Mouse (Mus musculus) embryonic facial prominence, embryonic 11.5 days (tissue): Measurements from ENCODE around the gene Cavin3. TPM values are rescaled to one million over a fixed set of nuclear protein-coding genes. Genes with fewer than 3 reads are reported as not detected.

Experiments
- ATAC-seq: fragments of 200-750 bp; cut with Nextera tagmentation; replicated peaks from 2 replicates; pipeline ENCODE4 v1.8.0; 2017; ENCODE audit warnings: low read depth; ENCODE audit not compliant: insufficient number of reproducible peaks, low FRiP score, low TSS enrichment
- DNase-seq: peaks from one replicate; pipeline ENCODE4 v3.0.0-alpha.2; 2015; ENCODE audit warnings: low spot score
- H3K27ac ChIP-seq: fragments of 300-500 bp; sonication (generic); replicated peaks from 2 replicates; pipeline ENCODE4 v1.5.1; 2014; ENCODE audit warnings: mild to moderate bottlenecking, low read depth, low read length, control low read depth
- H3K27me3 ChIP-seq: fragments of 300-500 bp; sonication (generic); 2 replicates; pipeline ENCODE4 v1.6.1; 2014; ENCODE audit warnings: mild to moderate bottlenecking, low read length, moderate library complexity, mixed read lengths; ENCODE audit not compliant: control insufficient read depth, insufficient read depth
- H3K36me3 ChIP-seq: fragments of 300-500 bp; sonication (generic); replicated peaks from 2 replicates; pipeline ENCODE4 v1.6.1; 2014; ENCODE audit warnings: low read depth, mild to moderate bottlenecking, low read length, moderate library complexity, mixed read lengths; ENCODE audit not compliant: control insufficient read depth, insufficient read depth
- H3K4me1 ChIP-seq: fragments of 300-500 bp; sonication (generic); 2 replicates; pipeline ENCODE4 v1.6.1; 2014; ENCODE audit warnings: low read length, mixed read lengths; ENCODE audit not compliant: control insufficient read depth, insufficient read depth
- H3K4me2 ChIP-seq: fragments of 300-500 bp; sonication (generic); 2 replicates; pipeline ENCODE4 v1.6.1; 2014; ENCODE audit warnings: low read depth, mild to moderate bottlenecking, control low read depth, low read length, moderate library complexity
- H3K4me3 ChIP-seq: fragments of 300-500 bp; sonication (generic); 2 replicates; pipeline ENCODE4 v1.5.1; 2014; ENCODE audit warnings: low read depth, low read length, control low read depth
- H3K9ac ChIP-seq: fragments of 300-500 bp; sonication (generic); replicated peaks from 2 replicates; pipeline ENCODE4 v1.6.1; 2014; ENCODE audit warnings: mild to moderate bottlenecking, control low read depth, low read length
- H3K9me3 ChIP-seq: fragments of 300-500 bp; sonication (generic); replicated peaks from 2 replicates; pipeline ENCODE4 v1.6.1; 2016; ENCODE audit warnings: mild to moderate bottlenecking, low read length, inconsistent platforms, mixed read lengths; ENCODE audit not compliant: control insufficient read depth
- WGBS: fragments of 180-500 bp; shearing (Covaris S2); extraction: QIAGEN DNeasy Blood & Tissue Kit; methylation state at CpG from one replicate; pipeline ENCODE4 v1.1.7; 2014; 5-methylcytosine and 5-hydroxymethylcytosine counted together
- polyA plus RNA-seq: library from polyadenylated mRNA; unstranded; fragments of >200 nt; fragmentation: Nextera tagmentation; extraction: Ambion mirVana; gene quantifications from 2 replicates; pipeline ENCODE4 v1.2.1, GENCODE M21; 2014

Cavin3 gene
- 23.9 and 25.7 TPM in 2 replicates for polyA plus RNA-seq

DNA sequence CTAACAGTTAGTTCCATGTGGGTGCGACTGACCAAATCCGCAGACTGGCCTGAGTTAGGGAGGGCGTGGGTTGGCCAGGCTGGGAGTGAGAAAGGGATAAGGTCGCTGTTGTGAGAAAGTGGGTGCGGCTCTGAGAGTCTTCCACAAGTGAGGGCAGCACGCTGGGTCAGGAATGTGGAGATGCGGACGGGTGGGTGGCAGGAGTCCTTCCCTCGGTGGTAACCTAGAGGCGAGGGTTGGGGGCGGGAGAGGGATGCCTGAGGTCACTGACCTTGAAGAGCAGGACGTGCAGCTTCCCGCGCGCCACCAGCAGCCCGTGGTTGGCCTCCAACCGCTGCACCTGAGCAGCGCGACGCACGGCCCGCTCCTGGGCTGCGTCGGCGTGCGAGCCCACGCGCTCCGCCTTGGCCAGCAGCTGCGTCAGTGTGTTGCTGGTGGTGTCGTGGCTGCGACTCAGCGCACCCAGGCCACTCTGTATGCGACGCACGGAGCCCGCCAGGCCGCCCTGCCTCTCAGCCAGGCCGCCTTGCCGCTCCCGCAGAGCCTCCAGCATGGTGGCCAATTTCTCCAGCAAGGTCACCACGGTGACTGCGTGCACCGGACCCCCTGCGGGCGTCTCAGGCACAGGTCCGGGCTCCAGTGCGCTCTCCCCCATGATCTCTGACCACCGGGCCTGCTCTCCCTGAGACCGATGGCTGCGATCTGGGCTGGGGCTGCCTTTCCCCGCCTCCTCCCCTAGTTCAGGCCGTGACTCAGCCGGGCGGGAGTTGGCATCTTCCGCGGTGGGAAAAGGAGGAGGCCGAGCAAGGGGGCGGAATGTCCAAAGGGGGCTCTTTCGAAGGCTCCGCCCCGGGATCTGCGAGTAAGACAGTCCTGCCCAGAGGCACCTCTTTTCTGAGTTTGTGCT lies at the start of gene Cavin3:
TSS of gene Cavin3 (minus strand) at position 796 of the 907 bp plus-strand sequence.
- Histone ChIP-seq H3K36me3 (no peaks in the 10 kb centered on the region), H3K9me3 (no peaks in the 10 kb centered on the region), H3K27me3 (peaks cover 4% of the 10 kb centered on the region; the same call in 1 of the 2 replicates), H3K9ac (peak within 1 kb of the TSS; percentile 73), H3K4me2 (peak within 1 kb of the TSS; percentile 88), H3K4me1 (0 out of 2 replicates have a peak, but pooled peaks cover 2% of the 10 kb centered on the region), H3K4me3 (peak within 1 kb of the TSS; percentile 38), H3K27ac (no peak within 1 kb of the TSS)
- peak; percentile 61 for DNase-seq
- 2% methylated on average over 62 of the region's 63 CpGs for WGBS
- peak; percentile 73 for ATAC-seq

- DNase-seq (no peak), ATAC-seq (no peak)
- 78% methylated on average over 4 of the region's 4 CpGs for WGBS
Measured at GRCm38 (mm10) chr7:105528094-105528493, 46.0 kb upstream of the Cavin3 start.

DNA sequence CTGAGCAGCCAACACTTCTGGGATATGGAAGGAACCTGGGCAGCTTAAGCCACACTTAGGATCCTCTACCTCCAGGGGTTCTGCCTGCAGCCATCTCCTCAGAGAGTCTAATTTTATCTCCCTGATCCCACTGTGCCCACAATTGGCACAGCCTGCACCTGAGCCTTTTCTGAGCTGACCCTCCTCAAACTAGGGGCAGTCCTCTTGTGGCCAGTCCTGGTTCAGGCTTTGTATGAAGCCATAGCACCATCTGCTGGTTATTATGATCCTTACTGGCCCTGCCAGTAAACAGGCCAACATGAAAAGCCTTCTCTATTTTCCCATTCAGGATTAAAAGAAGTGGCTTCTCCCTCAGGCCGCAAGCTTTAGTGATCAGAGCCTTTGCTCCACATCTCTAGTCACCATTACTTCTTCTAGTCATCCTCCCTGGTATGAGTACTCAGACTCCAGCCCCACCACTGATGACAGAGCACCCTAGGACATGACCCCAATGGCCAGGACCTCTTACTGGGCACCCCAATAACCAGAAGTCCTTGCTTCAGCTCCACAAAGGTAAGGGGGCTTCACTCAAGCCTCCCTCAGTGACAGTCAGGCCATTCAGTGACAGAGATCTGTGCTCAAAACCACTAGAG lies 45.3 kb upstream of the Cavin3 start:
- peak; percentile 75 for ATAC-seq
- peak; percentile 68 for DNase-seq
- Histone ChIP-seq H3K36me3 (no peaks in the 10 kb centered on the region), H3K4me2 (no peak overlapping the region), H3K4me1 (no peaks in the 10 kb centered on the region), H3K4me3 (no peak overlapping the region), H3K27ac (no peak overlapping the region), H3K9ac (no peak overlapping the region), H3K9me3 (no peaks in the 10 kb centered on the region), H3K27me3 (no peaks in the 10 kb centered on the region)
- 41% methylated on average over 1 of the region's 1 CpGs for WGBS

More at GRCm38 (mm10) chr7:105528094-105528493, 46.0 kb upstream of the Cavin3 start:
- H3K9ac ChIP-seq: no peak overlapping the region
- H3K4me2 ChIP-seq: no peak overlapping the region
- no peaks in the 10 kb centered on the region for H3K9me3 ChIP-seq
- H3K4me3 ChIP-seq: no peak overlapping the region
- H3K27me3 ChIP-seq: no peaks in the 10 kb centered on the region
- no peak overlapping the region for H3K27ac ChIP-seq
- H3K36me3 ChIP-seq: no peaks in the 10 kb centered on the region
- no peaks in the 10 kb centered on the region for H3K4me1 ChIP-seq

DNA sequence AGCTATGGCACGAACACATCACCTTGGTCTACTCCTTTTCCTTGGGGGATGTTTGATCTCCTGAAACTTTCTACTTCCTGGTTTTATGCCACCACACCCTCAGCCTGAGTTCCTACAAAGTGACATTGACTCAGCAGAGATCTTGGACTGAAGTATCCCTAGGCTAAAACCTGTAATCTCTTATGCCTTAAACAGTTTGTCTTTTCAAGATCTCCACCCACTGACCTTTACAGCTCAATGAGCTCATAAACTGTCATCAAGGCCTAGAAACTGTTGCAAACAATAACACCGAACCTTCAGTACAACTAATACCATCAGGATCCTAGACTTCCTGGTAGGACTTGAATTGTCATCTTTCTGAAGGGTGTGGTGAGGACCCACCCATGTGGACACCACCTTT lies 42.1 kb upstream of the Cavin3 start:
- DNase-seq (no peak), ATAC-seq (no peak)
- H3K27ac ChIP-seq: no peak overlapping the region

GRCm38 (mm10) chr7:105520201-105520600 lies 38.1 kb upstream of the Cavin3 start:
- ATAC-seq (no peak), DNase-seq (no peak)
- H3K27me3 ChIP-seq: no peaks in the 10 kb centered on the region
- H3K4me1 ChIP-seq: no peaks in the 10 kb centered on the region
- no peak overlapping the region for H3K4me2 ChIP-seq
- H3K9me3 ChIP-seq: no peaks in the 10 kb centered on the region
- H3K27ac ChIP-seq: no peak overlapping the region
- no peak overlapping the region for H3K4me3 ChIP-seq
- no peak overlapping the region for H3K9ac ChIP-seq
- 14% methylated on average over 6 of the region's 6 CpGs for WGBS
- no peaks in the 10 kb centered on the region for H3K36me3 ChIP-seq

More for the DNA sequence above, 42.1 kb upstream of the Cavin3 start:
- H3K4me3 ChIP-seq: no peak overlapping the region
- H3K4me1 ChIP-seq: no peaks in the 10 kb centered on the region
- no peaks in the 10 kb centered on the region for H3K9me3 ChIP-seq
- no peak overlapping the region for H3K4me2 ChIP-seq
- H3K27me3 ChIP-seq: no peaks in the 10 kb centered on the region
- H3K36me3 ChIP-seq: no peaks in the 10 kb centered on the region
- WGBS: 75% methylated on average over 2 of the region's 2 CpGs
- no peak overlapping the region for H3K9ac ChIP-seq

GRCm38 (mm10) chr7:105519771-105520170 lies 37.7 kb upstream of the Cavin3 start:
- ATAC-seq (no peak), DNase-seq (no peak)
- Histone ChIP-seq H3K9me3 (no peaks in the 10 kb centered on the region), H3K27ac (no peak overlapping the region), H3K9ac (no peak overlapping the region), H3K4me3 (no peak overlapping the region), H3K27me3 (no peaks in the 10 kb centered on the region), H3K36me3 (no peaks in the 10 kb centered on the region), H3K4me1 (no peaks in the 10 kb centered on the region), H3K4me2 (no peak overlapping the region)
- 73% methylated on average over 2 of the region's 2 CpGs for WGBS

DNA sequence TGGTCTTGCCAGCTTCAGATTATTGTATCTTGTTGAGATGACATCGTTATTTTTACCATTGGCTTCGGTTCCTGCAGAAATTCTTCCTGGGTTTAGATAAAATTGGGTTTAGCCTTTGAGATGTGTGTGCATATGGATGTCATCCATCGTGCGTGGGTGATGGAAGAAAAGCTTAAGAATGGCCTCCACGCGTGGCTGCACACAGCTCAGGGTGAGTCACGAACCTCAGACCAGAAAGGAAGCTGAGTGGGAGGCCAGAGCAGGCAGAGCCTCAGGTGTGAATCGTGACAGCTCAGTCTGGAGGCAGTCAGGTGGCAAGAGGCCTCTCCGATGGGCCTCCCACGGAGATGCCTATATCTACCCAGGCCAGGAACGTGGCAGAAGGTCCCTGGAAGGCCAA lies 37.2 kb upstream of the Cavin3 start:
- ATAC-seq (no peak), DNase-seq (no peak)
- 78% methylated on average over 11 of the region's 11 CpGs for WGBS
- Histone ChIP-seq H3K9me3 (no peaks in the 10 kb centered on the region), H3K4me3 (no peak overlapping the region), H3K4me1 (no peaks in the 10 kb centered on the region), H3K27me3 (no peaks in the 10 kb centered on the region), H3K36me3 (no peaks in the 10 kb centered on the region), H3K27ac (no peak overlapping the region), H3K4me2 (no peak overlapping the region), H3K9ac (no peak overlapping the region)
